Mouse (Mus musculus) liver, embryonic 14.5 days (tissue): ENCODE data around the gene Hist1h2af. TPM values are rescaled to one million over a fixed set of nuclear protein-coding genes. Genes with fewer than 3 reads are reported as not detected.
A peak's percentile ranks its signal among the peaks of the same experiment; 100 is the strongest.

Source experiments
- ATAC-seq: fragments of 200-750 bp; cut with Nextera tagmentation; 2 replicates; pipeline ENCODE4 v1.8.0; 2017; ENCODE audit warnings: moderate number of reproducible peaks, mild to moderate bottlenecking, moderate library complexity; ENCODE audit not compliant: insufficient read depth
- DNase-seq, 3 experiments: peaks; one replicate each; pipeline ENCODE4 v3.0.0-alpha.2; 2012 to 2013; ENCODE audit warnings: low read depth in 3 of 3, low spot score in 3 of 3
- H3K27ac ChIP-seq: fragments of 300-500 bp; sonication (generic); 2 replicates; pipeline ENCODE4 v1.5.1; 2014; ENCODE audit warnings: moderate library complexity, mild to moderate bottlenecking, control low read depth, inconsistent platforms
- H3K27me3 ChIP-seq: fragments of 300-500 bp; sonication (generic); 2 replicates; pipeline ENCODE4 v1.6.1; 2014; ENCODE audit warnings: mild to moderate bottlenecking, low read length, moderate library complexity; ENCODE audit not compliant: control insufficient read depth, insufficient read depth
- H3K36me3 ChIP-seq: fragments of 300-500 bp; sonication (generic); replicated peaks from 2 replicates; pipeline ENCODE4 v1.6.1; 2014; ENCODE audit warnings: low read depth; ENCODE audit not compliant: control insufficient read depth, insufficient read depth
- H3K4me1 ChIP-seq, 2 experiments: fragments of 200-500 bp in 1 of 2; fragments of 300-500 bp in 1 of 2; sonication (generic) in 1 of 2; replicated peaks; 2 replicates each; pipeline ENCODE4 v1.6.1; 2012 to 2014; ENCODE audit warnings: antibody characterized with exemption in 1 of 2, inconsistent platforms in 1 of 2, low read length in 1 of 2; ENCODE audit not compliant: control insufficient read depth in 2 of 2, insufficient read depth in 2 of 2
- H3K4me2 ChIP-seq: fragments of 300-500 bp; sonication (generic); 2 replicates; pipeline ENCODE4 v1.6.1; 2014; ENCODE audit warnings: low read depth, mild to moderate bottlenecking, control low read depth, moderate library complexity
- H3K4me3 ChIP-seq, 2 experiments: fragments of 200-500 bp in 1 of 2; fragments of 300-500 bp in 1 of 2; sonication (generic) in 1 of 2; 2 replicates each; pipeline ENCODE4 v1.5.1; 2012 to 2014; ENCODE audit warnings: low read depth in 2 of 2, low read length in 2 of 2, mild to moderate bottlenecking in 2 of 2, control low read depth in 1 of 2, inconsistent platforms in 1 of 2, moderate library complexity in 1 of 2; ENCODE audit not compliant: insufficient read depth in 1 of 2
- H3K9ac ChIP-seq: fragments of 300-500 bp; sonication (generic); replicated peaks from 2 replicates; pipeline ENCODE4 v1.6.1; 2014; ENCODE audit warnings: mild to moderate bottlenecking, control low read depth, moderate library complexity
- H3K9me3 ChIP-seq: fragments of 300-500 bp; sonication (generic); 2 replicates; pipeline ENCODE4 v1.6.1; 2016; ENCODE audit warnings: low read length, mixed read lengths; ENCODE audit not compliant: control insufficient read depth
- CTCF ChIP-seq: IDR thresholded peaks from 2 replicates; pipeline ENCODE4 v1.5.1; 2016; ENCODE audit warnings: antibody characterized with exemption, low read depth, control low read depth
- EP300 ChIP-seq: IDR thresholded peaks from 2 replicates; pipeline ENCODE4 v1.6.1; 2016; ENCODE audit warnings: antibody characterized with exemption, low read depth
- WGBS: fragments of 180-500 bp; shearing (Covaris S2); extraction: QIAGEN DNeasy Blood & Tissue Kit; methylation state at CpG from one replicate; pipeline ENCODE4 v1.1.7; 2014; ENCODE audit not compliant: insufficient replicate concordance; 5-methylcytosine and 5-hydroxymethylcytosine counted together
- polyA plus RNA-seq, 2 experiments: library from polyadenylated mRNA; depleted of rRNA in 1 of 2; stranded (reverse) in 1 of 2; unstranded in 1 of 2; fragments of >200 nt; fragmentation: Nextera tagmentation in 1 of 2; extraction: Ambion mirVana in 1 of 2; gene quantifications; 2 replicates each; pipeline versions ENCODE4 v1.2.1 to v1.2.3; 2012 to 2014

Hist1h2af gene
- polyA plus RNA-seq, 2 experiments, result 14.2 to 375 TPM

GRCm38 (mm10) chr13:23499943-23500342, 33.8 kb upstream of the Hist1h2af start:
- no peaks in the 10 kb centered on the region for H3K27me3 ChIP-seq
- H3K9ac ChIP-seq, result no peak overlapping the region
- H3K27ac ChIP-seq, result no peak overlapping the region
- no peak for TF ChIP-seq CTCF
- TF ChIP-seq EP300, result no peak
- peak overlapping the region; percentile 53 for H3K4me2 ChIP-seq
- peak overlapping the region in 1 of 2 experiments; percentile 29; a peak in 1 of 4 replicates for H3K4me3 ChIP-seq
- no peaks in the 10 kb centered on the region for H3K36me3 ChIP-seq
- 2% methylated on average over 7 of the region's 7 CpGs for WGBS
- H3K9me3 ChIP-seq, result no peaks in the 10 kb centered on the region
- ATAC-seq (peak; percentile 59; the same call in 1 of the 2 replicates), DNase-seq (no peak)
- peaks cover 12 to 36% of the 10 kb centered on the region in 2 experiments for H3K4me1 ChIP-seq

GRCm38 (mm10) chr13:23500424-23501200, 33.1 kb upstream of the Hist1h2af start:
- H3K4me1 ChIP-seq, result peaks cover 18 to 41% of the 10 kb centered on the region in 2 experiments
- H3K27ac ChIP-seq, result no peak overlapping the region
- H3K4me3 ChIP-seq, result peak overlapping the region in 1 of 2 experiments; percentile 29; a peak in 2 of 4 replicates
- DNase-seq (peak; percentile 74 to 78 (median 76)), ATAC-seq (peak; percentile 83)
- H3K4me2 ChIP-seq, result peak overlapping the region; percentile 61
- no peak for TF ChIP-seq EP300
- no peak for TF ChIP-seq CTCF
- 0% methylated on average over 17 of the region's 17 CpGs for WGBS
- H3K27me3 ChIP-seq, result no peaks in the 10 kb centered on the region
- no peak overlapping the region for H3K9ac ChIP-seq
- H3K9me3 ChIP-seq, result no peaks in the 10 kb centered on the region
- H3K36me3 ChIP-seq, result no peaks in the 10 kb centered on the region

GRCm38 (mm10) chr13:23501511-23501910, 32.2 kb upstream of the Hist1h2af start:
- no peaks in the 10 kb centered on the region for H3K27me3 ChIP-seq
- H3K4me1 ChIP-seq, result peaks cover 22 to 42% of the 10 kb centered on the region in 2 experiments
- H3K9ac ChIP-seq, result peak overlapping the region; percentile 54
- H3K36me3 ChIP-seq, result no peaks in the 10 kb centered on the region
- WGBS, result 23% methylated on average over 5 of the region's 5 CpGs
- no peak overlapping the region for H3K27ac ChIP-seq
- DNase-seq (no peak), ATAC-seq (no peak)
- TF ChIP-seq CTCF (no peak), EP300 (no peak)
- no peaks in the 10 kb centered on the region for H3K9me3 ChIP-seq
- peak overlapping the region; percentile 61 for H3K4me2 ChIP-seq
- peak overlapping the region; percentile 27 to 61 for H3K4me3 ChIP-seq

- peaks cover 26 to 44% of the 10 kb centered on the region in 2 experiments for H3K4me1 ChIP-seq
- ATAC-seq, result no peak
These were observed 31.6 kb upstream of the Hist1h2af start for GRCm38 (mm10) chr13:23502031-23502567.

GRCm38 (mm10) chr13:23502916-23503315, 30.8 kb upstream of the Hist1h2af start:
- Histone ChIP-seq H3K27me3 (no peaks in the 10 kb centered on the region), H3K4me2 (no peak overlapping the region; the same call in 1 of the 2 replicates), H3K4me3 (no peak overlapping the region), H3K36me3 (no peaks in the 10 kb centered on the region), H3K4me1 (peaks cover 28 to 47% of the 10 kb centered on the region in 2 experiments), H3K9me3 (no peaks in the 10 kb centered on the region), H3K9ac (no peak overlapping the region), H3K27ac (no peak overlapping the region)
- ATAC-seq (no peak), DNase-seq (no peak)
- TF ChIP-seq CTCF (no peak), EP300 (no peak)
- 57% methylated on average over 4 of the region's 4 CpGs for WGBS

More at GRCm38 (mm10) chr13:23502031-23502567, 31.6 kb upstream of the Hist1h2af start:
- H3K9ac ChIP-seq, result peak overlapping the region; percentile 54
- WGBS, result 20% methylated on average over 9 of the region's 9 CpGs
- no peak for TF ChIP-seq EP300
- no peak for TF ChIP-seq CTCF
- no peaks in the 10 kb centered on the region for H3K9me3 ChIP-seq
- H3K27me3 ChIP-seq, result no peaks in the 10 kb centered on the region
- H3K4me3 ChIP-seq, result peak overlapping the region; percentile 27 to 32
- 0 out of 2 replicates have a peak overlapping the region, but pooled peaks have one; percentile 22 for H3K27ac ChIP-seq
- DNase-seq, result no peak
- peak overlapping the region; percentile 61 for H3K4me2 ChIP-seq
- no peaks in the 10 kb centered on the region for H3K36me3 ChIP-seq
